In the genomic region with DNA sequence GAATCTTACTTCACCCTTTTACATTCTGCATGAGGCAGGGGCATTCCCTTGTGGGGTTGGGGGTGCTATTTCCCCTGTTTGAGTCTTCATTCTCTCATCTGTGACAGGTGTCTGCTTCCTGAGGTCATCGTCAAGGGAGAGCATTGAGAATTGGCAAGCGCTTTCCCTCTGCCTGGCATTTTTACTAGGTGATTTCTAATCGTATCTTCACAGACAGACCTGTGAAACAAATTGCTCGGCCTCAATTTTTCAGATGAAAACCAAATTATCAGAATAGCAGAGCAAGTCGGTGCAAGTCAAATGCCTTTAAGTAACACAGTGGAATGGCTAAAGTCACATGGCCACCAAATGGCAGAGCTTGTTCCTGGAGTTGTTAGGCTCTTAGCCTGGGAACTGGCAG, we compare ENCODE assay signal across 13 mouse cellular contexts. TPM values are rescaled to one million over a fixed set of nuclear protein-coding genes. Genes with fewer than 3 reads are reported as not detected.
"Had no signal": no experiment of that assay in that cellular context is flagged by ENCODE, and none has a peak within 500 bp of the region (broad histone marks: within the 10 kb centered on the region; RNA-seq: fewer than 3 reads in every experiment).

No protein-coding gene starts in this region.

- H3K36me3 ChIP-seq: limb, embryonic 10.5 days; liver, embryonic 15.5 days; midbrain, embryonic 13.5 days; stomach, embryonic 15.5 days had no signal

- H3K27ac ChIP-seq: kidney, postnatal 0 days; limb, embryonic 10.5 days; liver, embryonic 15.5 days; midbrain, embryonic 13.5 days; stomach, embryonic 15.5 days had no signal

- H3K27me3 ChIP-seq: liver, embryonic 15.5 days; midbrain, embryonic 13.5 days; stomach, embryonic 15.5 days had no signal

- H3K4me2 ChIP-seq: liver, embryonic 11.5 days; liver, embryonic 15.5 days; midbrain, embryonic 13.5 days; stomach, embryonic 15.5 days had no signal

- H3K4me1 ChIP-seq: limb, embryonic 10.5 days; liver, embryonic 15.5 days; midbrain, embryonic 13.5 days; stomach, embryonic 15.5 days had no signal

- H3K9me3 ChIP-seq: limb, embryonic 10.5 days; liver, embryonic 15.5 days; midbrain, embryonic 13.5 days; stomach, embryonic 15.5 days had no signal

- H3K4me3 ChIP-seq: limb, embryonic 10.5 days; liver, embryonic 15.5 days; midbrain, embryonic 13.5 days; stomach, embryonic 15.5 days had no signal

- DNase-seq: kidney, postnatal 36 days; lung, adult 2 months; lung, postnatal 36 days; right cerebral cortex, postnatal 14 days; thymus, postnatal 4 days had no signal

- ATAC-seq: lung, postnatal 0 days; midbrain, embryonic 13.5 days had no signal

- H3K9ac ChIP-seq: liver, embryonic 15.5 days; midbrain, embryonic 13.5 days; stomach, embryonic 15.5 days had no signal

RNA-seq across cellular contexts. Expression of a gene that starts 41.4 kb away (rescaled TPM):
- total RNA-seq: megakaryocyte progenitor cell, adult 5-6 weeks had no signal
